Mouse (Mus musculus) liver, postnatal 0 days (tissue): ENCODE results near the gene Slc27a2.

ENCODE experiments used
- CTCF ChIP-seq: sonication (generic); IDR thresholded peaks from 2 replicates; pipeline ENCODE4 v1.5.1; 2016; ENCODE audit warnings: antibody characterized with exemption, low read depth
- EP300 ChIP-seq: IDR thresholded peaks from 2 replicates; pipeline ENCODE4 v1.6.1; 2016; ENCODE audit warnings: antibody characterized with exemption, low read depth, mild to moderate bottlenecking

DNA sequence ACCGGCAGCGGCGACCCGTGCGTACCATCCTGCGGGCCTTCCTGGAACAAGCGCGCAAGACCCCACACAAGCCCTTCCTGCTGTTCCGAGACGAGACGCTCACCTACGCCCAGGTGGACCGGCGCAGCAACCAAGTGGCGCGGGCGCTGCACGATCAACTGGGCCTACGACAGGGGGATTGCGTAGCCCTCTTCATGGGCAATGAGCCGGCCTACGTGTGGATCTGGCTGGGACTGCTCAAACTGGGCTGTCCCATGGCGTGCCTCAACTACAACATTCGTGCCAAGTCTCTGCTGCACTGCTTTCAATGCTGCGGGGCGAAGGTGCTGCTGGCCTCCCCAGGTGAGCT, 1.1 kb downstream of the Slc27a2 start:
- TF ChIP-seq CTCF, result no peak
- no peak for TF ChIP-seq EP300
